Mouse (Mus musculus): ENCODE results near the gene Ppp1r7. TPM values are rescaled to one million over a fixed set of nuclear protein-coding genes. Genes with fewer than 3 reads are reported as not detected.

Ppp1r7 gene
- polyA plus RNA-seq, 1 experiment from 2014 or later, result 50.2 TPM

Small RNA genes within 50 kb of the gene (microRNA-seq; reads per million reads assigned to microRNA genes)
- gene Mir6345 (ENCODE audit: borderline number of aligned reads), result not detected
- not detected for gene Mir6902 (ENCODE audit: borderline number of aligned reads)

Other genes with a start within 250 kb of the Ppp1r7 start
- gene Kif1a, start 240.9 kb upstream of the Ppp1r7 start, polyA plus RNA-seq (2015; fragmentation: Nextera tagmentation; extraction: Ambion mirVana), result 26.8 and 32.7 TPM in 2 replicates
- 0.11 TPM in 1 of 2 replicates, not detected in the other for gene Agxt, start 207.6 kb upstream of the Ppp1r7 start, polyA plus RNA-seq (2015; fragmentation: Nextera tagmentation; extraction: Ambion mirVana)
- 18.3 and 21.8 TPM in 2 replicates for gene 2310007B03Rik, start 181.9 kb upstream of the Ppp1r7 start, polyA plus RNA-seq (2015; fragmentation: Nextera tagmentation; extraction: Ambion mirVana)
- gene Crocc2, start 174.1 kb upstream of the Ppp1r7 start, polyA plus RNA-seq (2015; fragmentation: Nextera tagmentation; extraction: Ambion mirVana), result 2.8 and 5.8 TPM in 2 replicates
- 14.4 and 16.0 TPM in 2 replicates for gene Sned1, start 107.0 kb upstream of the Ppp1r7 start, polyA plus RNA-seq (2015; fragmentation: Nextera tagmentation; extraction: Ambion mirVana)
- gene Mterf4, start 36.9 kb upstream of the Ppp1r7 start, polyA plus RNA-seq (2015; fragmentation: Nextera tagmentation; extraction: Ambion mirVana), result 33.1 and 33.3 TPM in 2 replicates
- gene Pask, start 628 bp downstream of the Ppp1r7 start, polyA plus RNA-seq (2015; fragmentation: Nextera tagmentation; extraction: Ambion mirVana), result 12.4 and 14.2 TPM in 2 replicates
- 2.8 and 3.7 TPM in 2 replicates for gene Ano7, start 31.1 kb downstream of the Ppp1r7 start, polyA plus RNA-seq (2015; fragmentation: Nextera tagmentation; extraction: Ambion mirVana)
- 186 and 188 TPM in 2 replicates for gene Hdlbp, start 136.0 kb downstream of the Ppp1r7 start, polyA plus RNA-seq (2015; fragmentation: Nextera tagmentation; extraction: Ambion mirVana)
- 10.9 and 11.3 TPM in 2 replicates for gene Farp2, start 169.2 kb downstream of the Ppp1r7 start, polyA plus RNA-seq (2015; fragmentation: Nextera tagmentation; extraction: Ambion mirVana)

Data from embryonic facial prominence, embryonic 15.5 days (tissue).